Mouse (Mus musculus) gastrocnemius, postnatal 4 days (tissue): ENCODE data around the gene Fut8. TPM values are rescaled to one million over a fixed set of nuclear protein-coding genes. Genes with fewer than 3 reads are reported as not detected.
"Not testable (repeated sequence)": the region's sequence is repeated elsewhere in the genome, so short reads cannot be mapped to it uniquely, and the experiment has no call there.

Experiments
- DNase-seq, 2 experiments: peaks; one replicate each; pipeline ENCODE4 v3.0.0; 2021 to 2022; ENCODE audit warnings: low spot score in 2 of 2, mixed read lengths in 2 of 2
- total RNA-seq, 2 experiments: library from RNA; stranded (reverse); gene quantifications; 2 replicates each; pipeline ENCODE4 v1.2.3; 2021

Gene Fut8
- total RNA-seq, 2 experiments from 2014 or later = 29.8 to 30.9 TPM

GRCm38 (mm10) chr12:77495781-77496180 is 257.9 kb downstream of the Fut8 start:
- DNase-seq = no peak

- no peak for DNase-seq
These were observed 260.2 kb downstream of the Fut8 start for GRCm38 (mm10) chr12:77498153-77498552.

GRCm38 (mm10) chr12:77500439-77501055 is 262.6 kb downstream of the Fut8 start:
- DNase-seq = no peak

GRCm38 (mm10) chr12:77501466-77502240 is 263.7 kb downstream of the Fut8 start:
- no peak for DNase-seq

- DNase-seq = no peak
These were observed 264.3 kb downstream of the Fut8 start for GRCm38 (mm10) chr12:77502243-77502642.

- no peak for DNase-seq
These were observed 267.5 kb downstream of the Fut8 start for GRCm38 (mm10) chr12:77505431-77505830.

DNA sequence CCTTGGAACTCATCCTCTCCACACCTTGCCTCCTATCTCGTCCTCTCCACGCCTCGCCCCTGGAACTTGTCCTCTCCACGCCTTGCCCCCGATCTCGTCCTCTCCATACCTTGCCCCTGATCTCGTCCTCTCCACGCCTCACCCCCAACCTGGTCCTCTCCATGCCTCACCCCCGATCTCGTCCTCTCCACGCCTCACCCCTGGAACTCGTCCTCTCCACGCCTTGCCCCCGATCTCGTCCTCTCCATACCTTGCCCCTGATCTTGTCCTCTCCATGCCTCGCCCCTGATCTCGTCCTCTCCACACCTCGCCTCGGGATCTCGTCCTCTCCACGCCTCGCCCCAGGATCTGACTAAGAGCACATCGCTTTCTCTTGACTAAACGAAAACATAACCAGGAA is 269.8 kb downstream of the Fut8 start:
- no peak for DNase-seq

GRCm38 (mm10) chr12:77510758-77511157 is 272.8 kb downstream of the Fut8 start:
- DNase-seq = no peak

DNA sequence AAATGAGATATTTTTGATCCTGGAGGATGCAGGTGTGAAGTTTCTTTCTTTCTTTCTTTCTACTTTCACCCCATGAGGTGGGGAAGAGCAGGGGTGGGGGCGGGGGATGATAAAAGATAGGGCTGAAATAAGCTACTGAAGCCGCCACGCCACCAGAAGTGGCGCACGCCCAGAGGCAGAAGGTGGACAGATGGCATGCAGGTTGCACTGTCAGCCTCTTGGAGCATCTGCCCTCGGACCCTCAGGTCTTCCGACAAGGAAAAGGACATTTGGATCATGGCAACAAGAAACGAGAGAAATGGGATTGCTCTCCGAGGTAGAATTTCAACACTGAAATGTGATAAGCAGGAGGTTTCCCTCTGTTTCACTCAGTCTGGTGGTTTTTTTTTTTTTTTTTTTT is 273.3 kb downstream of the Fut8 start:
- DNase-seq = no peak

GRCm38 (mm10) chr12:77511631-77512030 is 273.7 kb downstream of the Fut8 start:
- no peak for DNase-seq

DNA sequence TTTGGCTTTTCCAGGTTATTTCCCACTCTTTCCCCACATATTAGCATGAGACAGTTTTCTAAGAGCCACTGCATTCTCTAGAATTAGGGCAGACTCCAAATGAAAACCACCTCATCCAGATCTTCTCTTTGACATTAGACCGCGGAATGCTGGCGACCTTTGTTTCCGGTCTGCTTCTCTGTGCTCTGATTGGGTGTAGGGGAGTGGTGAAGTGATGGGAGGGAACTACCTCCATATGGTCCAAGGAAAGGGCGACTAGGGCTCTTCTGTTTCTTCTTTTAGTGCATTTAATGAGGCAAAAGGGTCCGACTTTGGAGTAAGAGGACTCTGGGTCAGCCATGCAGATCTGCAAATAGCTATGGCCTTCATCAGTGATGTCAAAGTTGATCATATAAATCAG is 278.9 kb downstream of the Fut8 start:
- no peak for DNase-seq

DNA sequence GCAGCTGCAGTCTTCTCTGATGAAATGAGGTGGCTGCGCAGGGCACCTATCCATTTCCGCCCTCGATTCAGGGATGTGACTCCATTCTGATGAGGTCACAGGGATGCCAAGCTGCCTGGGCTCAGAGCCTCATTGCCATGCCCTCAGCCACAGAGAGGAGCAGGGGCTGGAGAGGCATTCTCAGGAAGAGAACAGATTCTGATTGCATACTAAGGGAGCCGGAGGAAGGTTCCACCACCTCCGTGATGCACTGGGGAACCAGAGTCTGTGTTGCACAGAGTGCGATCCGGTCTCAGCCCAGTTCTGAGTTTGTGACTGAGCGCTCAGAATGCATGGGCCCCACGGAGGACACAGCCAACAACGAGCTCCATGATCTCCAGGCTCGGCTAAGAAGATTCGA is 279.8 kb downstream of the Fut8 start:
- no peak for DNase-seq

- no peak for DNase-seq
These were observed 281.7 kb downstream of the Fut8 start for GRCm38 (mm10) chr12:77519534-77520102.

DNA sequence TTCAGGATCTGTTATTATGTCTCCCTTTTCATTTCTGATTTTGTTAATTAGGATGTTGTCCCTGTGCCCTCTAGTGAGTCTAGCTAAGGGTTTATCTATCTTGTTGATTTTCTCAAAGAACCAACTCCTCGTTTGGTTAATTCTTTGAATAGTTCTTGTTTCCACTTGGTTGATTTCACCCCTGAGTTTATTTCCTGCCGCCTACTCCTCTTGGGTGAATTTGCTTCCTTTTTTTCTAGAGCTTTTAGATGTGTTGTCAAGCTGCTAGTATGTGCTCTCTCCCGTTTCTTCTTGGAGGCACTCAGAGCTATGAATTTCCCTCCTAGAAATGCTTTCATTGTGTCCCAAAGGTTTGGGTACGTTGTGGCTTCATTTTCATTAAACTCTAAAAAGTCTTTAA is 286.1 kb downstream of the Fut8 start:
- not testable (repeated sequence) for DNase-seq
